Mouse (Mus musculus) cortical plate, adult 2 months (tissue): ENCODE results near the gene Slc38a10.

Source experiments
- CTCF ChIP-seq: fragments of 200-500 bp; IDR thresholded peaks from 2 replicates; pipeline ENCODE4 v1.5.1; 2011; ENCODE audit warnings: mild to moderate bottlenecking, control low read depth, low read length; ENCODE audit not compliant: insufficient read depth; ENCODE audit errors: extremely low read depth
- POLR2A ChIP-seq: fragments of 200-500 bp; IDR thresholded peaks from 2 replicates; pipeline ENCODE4 v1.6.1; 2011; ENCODE audit warnings: mild to moderate bottlenecking, low read length, control low read depth; ENCODE audit not compliant: insufficient read depth; ENCODE audit errors: extremely low read depth

DNA sequence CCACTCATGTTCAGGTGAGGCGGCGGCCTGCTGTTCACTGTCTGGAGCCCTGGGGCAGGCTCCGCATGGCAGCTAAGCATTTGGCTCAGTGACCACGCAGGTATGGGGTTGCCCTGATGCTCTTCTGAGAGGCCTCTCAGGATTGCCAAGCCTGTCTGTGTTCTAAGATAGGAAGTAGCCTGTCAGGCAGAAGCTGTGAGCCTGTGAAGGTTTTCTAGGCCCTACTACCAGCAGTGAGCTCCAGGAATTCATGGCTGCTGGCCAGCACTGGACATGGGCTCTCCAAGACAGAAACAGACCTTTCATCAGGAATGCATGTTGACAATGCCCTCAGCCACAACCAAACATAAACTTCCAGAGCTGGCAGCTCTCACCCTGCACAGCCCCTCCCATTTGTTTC lies 39.0 kb downstream of the Slc38a10 start:
- no peak for TF ChIP-seq CTCF
- TF ChIP-seq POLR2A, result no peak
